Mouse (Mus musculus): ENCODE results near the gene H2-DMb1. TPM values are rescaled to one million over a fixed set of nuclear protein-coding genes. Genes with fewer than 3 reads are reported as not detected.

H2-DMb1 gene
- polyA plus RNA-seq, 2 experiments: 0.79 to 1.2 TPM

DNA sequence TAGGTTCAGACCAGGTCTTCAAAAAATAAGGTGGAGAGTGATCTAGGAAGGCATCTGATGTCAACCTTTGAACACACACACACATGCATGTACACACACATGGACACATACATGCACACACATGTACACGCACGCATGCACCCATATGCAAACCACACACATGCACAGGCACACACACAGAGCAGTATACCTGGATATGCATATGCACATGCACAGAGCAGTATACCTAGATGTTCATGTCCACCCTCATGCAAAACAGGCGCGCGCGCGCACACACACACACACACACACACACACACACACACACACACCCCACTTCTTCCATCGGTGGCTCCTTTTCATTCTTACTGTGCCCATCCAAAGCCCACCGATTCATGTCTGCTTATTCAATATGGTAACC, 55.0 kb downstream of the H2-DMb1 start:
- no peaks in the 10 kb centered on the region for H3K27me3 ChIP-seq (ENCODE audit: control insufficient read depth, insufficient read depth, low read length)
- H3K4me3 ChIP-seq (ENCODE audit: insufficient read depth in 1 of 2, low read depth in 2 of 2, low read length in 2 of 2): no peak overlapping the region
- H3K9me3 ChIP-seq (ENCODE audit: control insufficient read depth, low read length): no peaks in the 10 kb centered on the region
- no peaks in the 10 kb centered on the region for H3K36me3 ChIP-seq (replicated peaks; ENCODE audit: control insufficient read depth, insufficient read depth, low read depth)
- TF ChIP-seq CTCF (IDR thresholded peaks at IDR 0.05; ENCODE audit: low read depth) (no peak), EP300 (IDR thresholded peaks at IDR 0.05; ENCODE audit: low read depth) (no peak)
- peaks cover 7 to 12% of the 10 kb centered on the region in 2 experiments for H3K4me1 ChIP-seq (replicated peaks; ENCODE audit: control insufficient read depth in 2 of 2, insufficient read depth in 2 of 2, low read length in 1 of 2)
- WGBS (ENCODE audit: insufficient replicate concordance): 89% methylated on average over 9 of the region's 9 CpGs
- ATAC-seq (ENCODE audit: insufficient read depth) (no peak), DNase-seq (ENCODE audit: low read depth in 3 of 3, low spot score in 3 of 3) (no peak)
- H3K27ac ChIP-seq: no peak overlapping the region
- H3K9ac ChIP-seq (replicated peaks): no peak overlapping the region
- H3K4me2 ChIP-seq (ENCODE audit: low read depth): no peak overlapping the region

DNA sequence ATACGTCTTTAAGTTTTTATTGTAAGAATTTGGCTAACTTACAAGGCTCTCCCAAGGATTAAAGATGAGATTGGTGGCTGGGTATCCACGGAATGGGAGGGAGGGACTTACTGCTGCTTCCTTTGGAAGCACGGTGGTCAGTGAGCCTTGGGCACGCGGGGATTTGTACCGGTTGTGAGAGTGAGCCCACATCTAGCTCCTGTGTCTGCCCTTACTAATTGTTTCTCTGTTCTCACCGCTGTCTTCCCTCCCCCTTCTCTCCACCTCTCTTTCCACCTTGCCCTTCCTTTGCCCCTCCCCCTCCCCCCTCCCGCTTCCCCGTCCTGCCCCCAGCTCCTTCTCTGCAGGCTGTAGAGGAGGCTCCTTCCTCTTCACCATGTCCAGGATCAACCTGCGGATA, 55.5 kb downstream of the H2-DMb1 start:
- Histone ChIP-seq H3K36me3 (replicated peaks; ENCODE audit: control insufficient read depth, insufficient read depth, low read depth) (no peaks in the 10 kb centered on the region), H3K9ac (replicated peaks) (no peak overlapping the region), H3K4me1 (replicated peaks; ENCODE audit: control insufficient read depth in 2 of 2, insufficient read depth in 2 of 2, low read length in 1 of 2) (peaks cover 7 to 12% of the 10 kb centered on the region in 2 experiments), H3K4me3 (ENCODE audit: insufficient read depth in 1 of 2, low read depth in 2 of 2, low read length in 2 of 2) (no peak overlapping the region), H3K4me2 (ENCODE audit: low read depth) (no peak overlapping the region), H3K9me3 (ENCODE audit: control insufficient read depth, low read length) (no peaks in the 10 kb centered on the region), H3K27me3 (ENCODE audit: control insufficient read depth, insufficient read depth, low read length) (no peaks in the 10 kb centered on the region), H3K27ac (no peak overlapping the region)
- ATAC-seq (ENCODE audit: insufficient read depth): no peak
- WGBS (ENCODE audit: insufficient replicate concordance): 42% methylated on average over 8 of the region's 10 CpGs
- no peak for TF ChIP-seq CTCF (IDR thresholded peaks at IDR 0.05; ENCODE audit: low read depth)
- TF ChIP-seq EP300 (IDR thresholded peaks at IDR 0.05; ENCODE audit: low read depth): no peak
- no peak for DNase-seq (ENCODE audit: low read depth in 3 of 3, low spot score in 3 of 3)

DNA sequence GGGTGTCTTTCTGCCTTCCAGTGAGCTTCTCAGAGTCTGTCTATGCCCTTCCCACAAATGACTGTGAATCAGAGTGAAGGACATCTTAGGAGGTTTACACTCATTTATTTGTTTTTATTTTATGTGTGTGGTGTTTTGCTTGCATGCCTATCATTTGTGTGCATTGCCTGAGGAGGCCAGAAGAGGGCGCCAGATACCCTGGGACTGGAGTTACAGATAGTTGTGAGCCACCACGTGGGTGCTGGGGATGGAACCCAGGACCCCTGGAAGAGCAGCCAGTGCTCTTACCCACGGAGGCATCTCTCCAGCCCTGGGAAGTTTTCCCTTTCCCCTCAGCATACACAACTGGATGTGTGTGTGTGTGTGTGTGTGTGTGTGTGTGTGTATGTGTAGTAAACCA, 56.8 kb downstream of the H2-DMb1 start:
- WGBS (ENCODE audit: insufficient replicate concordance): 52% methylated on average over 3 of the region's 3 CpGs
- Histone ChIP-seq H3K27me3 (ENCODE audit: control insufficient read depth, insufficient read depth, low read length) (no peaks in the 10 kb centered on the region), H3K4me1 (replicated peaks; ENCODE audit: control insufficient read depth in 2 of 2, insufficient read depth in 2 of 2, low read length in 1 of 2) (peaks cover 7 to 12% of the 10 kb centered on the region in 2 experiments), H3K9me3 (ENCODE audit: control insufficient read depth, low read length) (no peaks in the 10 kb centered on the region), H3K27ac (no peak overlapping the region), H3K36me3 (replicated peaks; ENCODE audit: control insufficient read depth, insufficient read depth, low read depth) (no peaks in the 10 kb centered on the region), H3K4me3 (ENCODE audit: insufficient read depth in 1 of 2, low read depth in 2 of 2, low read length in 2 of 2) (no peak overlapping the region), H3K4me2 (ENCODE audit: low read depth) (no peak overlapping the region), H3K9ac (replicated peaks) (no peak overlapping the region)
- TF ChIP-seq CTCF (IDR thresholded peaks at IDR 0.05; ENCODE audit: low read depth): peak; percentile 77
- no peak for TF ChIP-seq EP300 (IDR thresholded peaks at IDR 0.05; ENCODE audit: low read depth)
- ATAC-seq (ENCODE audit: insufficient read depth): no peak
- no peak for DNase-seq (ENCODE audit: low read depth in 3 of 3, low spot score in 3 of 3)

Other genes with a start within 250 kb of the H2-DMb1 start
Only the 30 nearest of the 32 such genes appear.
- 11.1 and 14.7 TPM in 2 replicates for gene Daxx, start 243.7 kb upstream of the H2-DMb1 start, polyA plus RNA-seq (2012; rRNA removed)
- 14.8 and 15.3 TPM in 2 replicates for gene Daxx, start 243.7 kb upstream of the H2-DMb1 start, polyA plus RNA-seq (2014; fragmentation: Nextera tagmentation; extraction: Ambion mirVana)
- gene Tapbp, start 237.2 kb upstream of the H2-DMb1 start, polyA plus RNA-seq (2012; rRNA removed): 10.4 and 10.6 TPM in 2 replicates
- gene Tapbp, start 237.2 kb upstream of the H2-DMb1 start, polyA plus RNA-seq (2014; fragmentation: Nextera tagmentation; extraction: Ambion mirVana): 24.0 and 28.7 TPM in 2 replicates
- 10.6 and 12.1 TPM in 2 replicates for gene Zbtb22, start 237.2 kb upstream of the H2-DMb1 start, polyA plus RNA-seq (2012; rRNA removed)
- 4.7 and 4.8 TPM in 2 replicates for gene Zbtb22, start 237.2 kb upstream of the H2-DMb1 start, polyA plus RNA-seq (2014; fragmentation: Nextera tagmentation; extraction: Ambion mirVana)
- gene Rgl2, start 223.5 kb upstream of the H2-DMb1 start, polyA plus RNA-seq (2012; rRNA removed): 17.0 and 19.6 TPM in 2 replicates
- gene Rgl2, start 223.5 kb upstream of the H2-DMb1 start, polyA plus RNA-seq (2014; fragmentation: Nextera tagmentation; extraction: Ambion mirVana): 4.9 and 5.9 TPM in 2 replicates
- gene Pfdn6, start 212.7 kb upstream of the H2-DMb1 start, polyA plus RNA-seq (2012; rRNA removed): 36.8 and 62.4 TPM in 2 replicates
- 103 TPM in 2 replicates for gene Pfdn6, start 212.7 kb upstream of the H2-DMb1 start, polyA plus RNA-seq (2014; fragmentation: Nextera tagmentation; extraction: Ambion mirVana)
- 17.3 and 18.9 TPM in 2 replicates for gene Wdr46, start 212.4 kb upstream of the H2-DMb1 start, polyA plus RNA-seq (2012; rRNA removed)
- gene Wdr46, start 212.4 kb upstream of the H2-DMb1 start, polyA plus RNA-seq (2014; fragmentation: Nextera tagmentation; extraction: Ambion mirVana): 8.0 and 11.6 TPM in 2 replicates
- gene B3galt4, start 201.6 kb upstream of the H2-DMb1 start, polyA plus RNA-seq (2012; rRNA removed): 1.1 and 1.3 TPM in 2 replicates
- gene B3galt4, start 201.6 kb upstream of the H2-DMb1 start, polyA plus RNA-seq (2014; fragmentation: Nextera tagmentation; extraction: Ambion mirVana): 1.1 and 1.8 TPM in 2 replicates
- gene Vps52, start 197.3 kb upstream of the H2-DMb1 start, polyA plus RNA-seq (2012; rRNA removed): 17.4 and 18.7 TPM in 2 replicates
- 15.2 and 18.4 TPM in 2 replicates for gene Vps52, start 197.3 kb upstream of the H2-DMb1 start, polyA plus RNA-seq (2014; fragmentation: Nextera tagmentation; extraction: Ambion mirVana)
- gene Rps18, start 197.1 kb upstream of the H2-DMb1 start, polyA plus RNA-seq (2012; rRNA removed): 829 and 1,098 TPM in 2 replicates
- 1,411 and 1,430 TPM in 2 replicates for gene Rps18, start 197.1 kb upstream of the H2-DMb1 start, polyA plus RNA-seq (2014; fragmentation: Nextera tagmentation; extraction: Ambion mirVana)
- 124 and 137 TPM in 2 replicates for gene H2-K1, start 152.7 kb upstream of the H2-DMb1 start, polyA plus RNA-seq (2012; rRNA removed)
- gene H2-K1, start 152.7 kb upstream of the H2-DMb1 start, polyA plus RNA-seq (2014; fragmentation: Nextera tagmentation; extraction: Ambion mirVana): 107 and 108 TPM in 2 replicates
- 7.6 and 9.7 TPM in 2 replicates for gene Ring1, start 128.4 kb upstream of the H2-DMb1 start, polyA plus RNA-seq (2012; rRNA removed)
- gene Ring1, start 128.4 kb upstream of the H2-DMb1 start, polyA plus RNA-seq (2014; fragmentation: Nextera tagmentation; extraction: Ambion mirVana): 1.2 and 1.7 TPM in 2 replicates
- 30.6 and 32.8 TPM in 2 replicates for gene H2-Ke6, start 125.0 kb upstream of the H2-DMb1 start, polyA plus RNA-seq (2012; rRNA removed)
- 22.3 and 24.9 TPM in 2 replicates for gene H2-Ke6, start 125.0 kb upstream of the H2-DMb1 start, polyA plus RNA-seq (2014; fragmentation: Nextera tagmentation; extraction: Ambion mirVana)
- 27.0 and 28.1 TPM in 2 replicates for gene Slc39a7, start 121.4 kb upstream of the H2-DMb1 start, polyA plus RNA-seq (2012; rRNA removed)
- 25.1 and 26.5 TPM in 2 replicates for gene Slc39a7, start 121.4 kb upstream of the H2-DMb1 start, polyA plus RNA-seq (2014; fragmentation: Nextera tagmentation; extraction: Ambion mirVana)
- 15.2 and 16.5 TPM in 2 replicates for gene Rxrb, start 121.3 kb upstream of the H2-DMb1 start, polyA plus RNA-seq (2012; rRNA removed)
- 6.0 and 7.2 TPM in 2 replicates for gene Rxrb, start 121.3 kb upstream of the H2-DMb1 start, polyA plus RNA-seq (2014; fragmentation: Nextera tagmentation; extraction: Ambion mirVana)
- 0.22 and 0.55 TPM in 2 replicates for gene Col11a2, start 113.6 kb upstream of the H2-DMb1 start, polyA plus RNA-seq (2012; rRNA removed)
- 0.06 and 0.20 TPM in 2 replicates for gene Col11a2, start 113.6 kb upstream of the H2-DMb1 start, polyA plus RNA-seq (2014; fragmentation: Nextera tagmentation; extraction: Ambion mirVana)
- 0.45 and 0.51 TPM in 2 replicates for gene H2-Oa, start 60.7 kb upstream of the H2-DMb1 start, polyA plus RNA-seq (2012; rRNA removed)
- gene H2-Oa, start 60.7 kb upstream of the H2-DMb1 start, polyA plus RNA-seq (2014; fragmentation: Nextera tagmentation; extraction: Ambion mirVana): 0.29 and 0.51 TPM in 2 replicates
- 2.5 and 3.1 TPM in 2 replicates for gene H2-DMa, start 33.5 kb upstream of the H2-DMb1 start, polyA plus RNA-seq (2012; rRNA removed)
- gene H2-DMa, start 33.5 kb upstream of the H2-DMb1 start, polyA plus RNA-seq (2014; fragmentation: Nextera tagmentation; extraction: Ambion mirVana): 4.4 and 5.5 TPM in 2 replicates
- gene Brd2, start 30.4 kb upstream of the H2-DMb1 start, polyA plus RNA-seq (2012; rRNA removed): 46.8 and 48.7 TPM in 2 replicates
- gene Brd2, start 30.4 kb upstream of the H2-DMb1 start, polyA plus RNA-seq (2014; fragmentation: Nextera tagmentation; extraction: Ambion mirVana): 28.8 and 37.5 TPM in 2 replicates
- 0.40 and 0.58 TPM in 2 replicates for gene H2-DMb2, start 9.8 kb upstream of the H2-DMb1 start, polyA plus RNA-seq (2012; rRNA removed)
- gene H2-DMb2, start 9.8 kb upstream of the H2-DMb1 start, polyA plus RNA-seq (2014; fragmentation: Nextera tagmentation; extraction: Ambion mirVana): 0.13 and 0.33 TPM in 2 replicates
- gene Tap1, start 34.5 kb downstream of the H2-DMb1 start, polyA plus RNA-seq (2012; rRNA removed): 1.9 TPM in 2 replicates
- 2.0 and 2.5 TPM in 2 replicates for gene Tap1, start 34.5 kb downstream of the H2-DMb1 start, polyA plus RNA-seq (2014; fragmentation: Nextera tagmentation; extraction: Ambion mirVana)
- gene Psmb9, start 34.7 kb downstream of the H2-DMb1 start, polyA plus RNA-seq (2012; rRNA removed): 3.8 and 5.8 TPM in 2 replicates
- 6.0 and 7.5 TPM in 2 replicates for gene Psmb9, start 34.7 kb downstream of the H2-DMb1 start, polyA plus RNA-seq (2014; fragmentation: Nextera tagmentation; extraction: Ambion mirVana)
- 9.5 and 11.8 TPM in 2 replicates for gene Psmb8, start 44.6 kb downstream of the H2-DMb1 start, polyA plus RNA-seq (2012; rRNA removed)
- 18.8 and 21.7 TPM in 2 replicates for gene Psmb8, start 44.6 kb downstream of the H2-DMb1 start, polyA plus RNA-seq (2014; fragmentation: Nextera tagmentation; extraction: Ambion mirVana)
- 2.1 and 2.9 TPM in 2 replicates for gene Tap2, start 50.5 kb downstream of the H2-DMb1 start, polyA plus RNA-seq (2012; rRNA removed)
- 3.1 and 4.9 TPM in 2 replicates for gene Tap2, start 50.5 kb downstream of the H2-DMb1 start, polyA plus RNA-seq (2014; fragmentation: Nextera tagmentation; extraction: Ambion mirVana)
- 0.13 and 0.20 TPM in 2 replicates for gene H2-Ob, start 85.8 kb downstream of the H2-DMb1 start, polyA plus RNA-seq (2012; rRNA removed)
- gene H2-Ob, start 85.8 kb downstream of the H2-DMb1 start, polyA plus RNA-seq (2014; fragmentation: Nextera tagmentation; extraction: Ambion mirVana): 0.13 and 0.17 TPM in 2 replicates
- 2.0 and 2.3 TPM in 2 replicates for gene H2-Ab1, start 104.6 kb downstream of the H2-DMb1 start, polyA plus RNA-seq (2012; rRNA removed)
- 3.2 and 3.3 TPM in 2 replicates for gene H2-Ab1, start 104.6 kb downstream of the H2-DMb1 start, polyA plus RNA-seq (2014; fragmentation: Nextera tagmentation; extraction: Ambion mirVana)
- gene H2-Aa, start 134.8 kb downstream of the H2-DMb1 start, polyA plus RNA-seq (2012; rRNA removed): 1.1 and 1.5 TPM in 2 replicates
- 1.8 and 2.5 TPM in 2 replicates for gene H2-Aa, start 134.8 kb downstream of the H2-DMb1 start, polyA plus RNA-seq (2014; fragmentation: Nextera tagmentation; extraction: Ambion mirVana)
- 0.65 and 0.91 TPM in 2 replicates for gene H2-Eb1, start 152.8 kb downstream of the H2-DMb1 start, polyA plus RNA-seq (2012; rRNA removed)
- 0.80 and 0.83 TPM in 2 replicates for gene H2-Eb1, start 152.8 kb downstream of the H2-DMb1 start, polyA plus RNA-seq (2014; fragmentation: Nextera tagmentation; extraction: Ambion mirVana)
- 0.01 TPM in 1 of 2 replicates, not detected in the other for gene H2-Eb2, start 172.6 kb downstream of the H2-DMb1 start, polyA plus RNA-seq (2012; rRNA removed)
- not detected in 2 replicates for gene H2-Eb2, start 172.6 kb downstream of the H2-DMb1 start, polyA plus RNA-seq (2014; fragmentation: Nextera tagmentation; extraction: Ambion mirVana)
- 0.01 and 0.03 TPM in 2 replicates for gene Btnl2, start 201.8 kb downstream of the H2-DMb1 start, polyA plus RNA-seq (2012; rRNA removed)
- gene Btnl2, start 201.8 kb downstream of the H2-DMb1 start, polyA plus RNA-seq (2014; fragmentation: Nextera tagmentation; extraction: Ambion mirVana): not detected in 2 replicates
- gene Btnl1, start 224.1 kb downstream of the H2-DMb1 start, polyA plus RNA-seq (2012; rRNA removed): not detected in 2 replicates
- gene Btnl1, start 224.1 kb downstream of the H2-DMb1 start, polyA plus RNA-seq (2014; fragmentation: Nextera tagmentation; extraction: Ambion mirVana): not detected in 2 replicates

All from liver, embryonic 14.5 days (tissue).